Mouse (Mus musculus): Measurements from ENCODE around the gene Tgfbr3. TPM values are rescaled to one million over a fixed set of nuclear protein-coding genes. Genes with fewer than 3 reads are reported as not detected.

Tgfbr3 gene
- polyA plus RNA-seq, 1 experiment from 2014 or later, result 38.7 TPM

GRCm38 (mm10) chr5:107144263-107144843, 145.1 kb downstream of the Tgfbr3 start:
- no peak overlapping the region for H3K9ac ChIP-seq
- no peak for ATAC-seq (ENCODE audit: insufficient number of reproducible peaks, low FRiP score, low TSS enrichment, low read depth)
- WGBS, result 52% methylated on average over 9 of the region's 9 CpGs
- H3K4me3 ChIP-seq (replicated peaks), result no peak overlapping the region
- peaks cover 40% of the 10 kb centered on the region for H3K4me1 ChIP-seq
- H3K36me3 ChIP-seq, result peaks cover 24% of the 10 kb centered on the region
- 0 out of 2 replicates have a peak overlapping the region, but pooled peaks have one; percentile 29 for H3K27ac ChIP-seq (replicated peaks)
- no peak overlapping the region for H3K4me2 ChIP-seq (replicated peaks)
- H3K27me3 ChIP-seq, result no peaks in the 10 kb centered on the region
- no peaks in the 10 kb centered on the region for H3K9me3 ChIP-seq (replicated peaks)

- Histone ChIP-seq H3K27ac (replicated peaks) (peak overlapping the region; percentile 34; the same call in 1 of the 2 replicates), H3K4me1 (peaks cover 36% of the 10 kb centered on the region), H3K27me3 (no peaks in the 10 kb centered on the region), H3K4me2 (replicated peaks) (no peak overlapping the region), H3K36me3 (peaks cover 32% of the 10 kb centered on the region), H3K9ac (no peak overlapping the region), H3K4me3 (replicated peaks) (no peak overlapping the region), H3K9me3 (replicated peaks) (no peaks in the 10 kb centered on the region)
- no peak for ATAC-seq (ENCODE audit: insufficient number of reproducible peaks, low FRiP score, low TSS enrichment, low read depth)
- 66% methylated on average over 5 of the region's 5 CpGs for WGBS
Measured at GRCm38 (mm10) chr5:107143406-107143805, 146.0 kb downstream of the Tgfbr3 start.

- H3K4me1 ChIP-seq, result peaks cover 30% of the 10 kb centered on the region
- H3K4me2 ChIP-seq (replicated peaks), result no peak overlapping the region
- no peaks in the 10 kb centered on the region for H3K9me3 ChIP-seq (replicated peaks)
- no peak for ATAC-seq (ENCODE audit: insufficient number of reproducible peaks, low FRiP score, low TSS enrichment, low read depth)
- H3K36me3 ChIP-seq, result peaks cover 35% of the 10 kb centered on the region
- H3K4me3 ChIP-seq (replicated peaks), result no peak overlapping the region
- H3K9ac ChIP-seq, result no peak overlapping the region
- 89% methylated on average over 5 of the region's 5 CpGs for WGBS
- no peak overlapping the region for H3K27ac ChIP-seq (replicated peaks)
- H3K27me3 ChIP-seq, result no peaks in the 10 kb centered on the region
Measured at GRCm38 (mm10) chr5:107142791-107143190, 146.6 kb downstream of the Tgfbr3 start.

- no peak overlapping the region for H3K4me3 ChIP-seq (replicated peaks)
- no peak overlapping the region for H3K4me2 ChIP-seq (replicated peaks)
- ATAC-seq (ENCODE audit: insufficient number of reproducible peaks, low FRiP score, low TSS enrichment, low read depth), result no peak
- peaks cover 17% of the 10 kb centered on the region for H3K4me1 ChIP-seq
- H3K27me3 ChIP-seq, result no peaks in the 10 kb centered on the region
- H3K36me3 ChIP-seq, result peaks cover 48% of the 10 kb centered on the region
- WGBS, result 89% methylated on average over 5 of the region's 5 CpGs
- H3K9me3 ChIP-seq (replicated peaks), result no peaks in the 10 kb centered on the region
- no peak overlapping the region for H3K9ac ChIP-seq
- H3K27ac ChIP-seq (replicated peaks), result no peak overlapping the region
Measured at GRCm38 (mm10) chr5:107141375-107141774, 148.1 kb downstream of the Tgfbr3 start.

- no peak overlapping the region for H3K27ac ChIP-seq (replicated peaks)
- peaks cover 59% of the 10 kb centered on the region for H3K36me3 ChIP-seq
- H3K9ac ChIP-seq, result no peak overlapping the region
- 0 out of 2 replicates have a peak, but pooled peaks cover 10% of the 10 kb centered on the region for H3K4me1 ChIP-seq
- no peak overlapping the region for H3K4me2 ChIP-seq (replicated peaks)
- no peak for ATAC-seq (ENCODE audit: insufficient number of reproducible peaks, low FRiP score, low TSS enrichment, low read depth)
- H3K9me3 ChIP-seq (replicated peaks), result no peaks in the 10 kb centered on the region
- H3K4me3 ChIP-seq (replicated peaks), result no peak overlapping the region
- no peaks in the 10 kb centered on the region for H3K27me3 ChIP-seq
- 75% methylated on average over 11 of the region's 11 CpGs for WGBS
Measured at GRCm38 (mm10) chr5:107139800-107140651, 149.4 kb downstream of the Tgfbr3 start.

GRCm38 (mm10) chr5:107133336-107133735, 156.1 kb downstream of the Tgfbr3 start:
- H3K4me3 ChIP-seq (replicated peaks), result no peak overlapping the region
- no peak overlapping the region for H3K9ac ChIP-seq
- no peak overlapping the region for H3K27ac ChIP-seq (replicated peaks)
- no peak for ATAC-seq (ENCODE audit: insufficient number of reproducible peaks, low FRiP score, low TSS enrichment, low read depth)
- H3K9me3 ChIP-seq (replicated peaks), result no peaks in the 10 kb centered on the region
- no peak overlapping the region for H3K4me2 ChIP-seq (replicated peaks)
- peaks cover 84% of the 10 kb centered on the region for H3K36me3 ChIP-seq
- WGBS, result 95% methylated on average over 2 of the region's 2 CpGs
- H3K4me1 ChIP-seq, result peaks cover 15% of the 10 kb centered on the region
- no peaks in the 10 kb centered on the region for H3K27me3 ChIP-seq

- Histone ChIP-seq H3K36me3 (peaks cover 76% of the 10 kb centered on the region), H3K4me3 (replicated peaks) (no peak overlapping the region), H3K9me3 (replicated peaks) (no peaks in the 10 kb centered on the region), H3K9ac (no peak overlapping the region), H3K4me2 (replicated peaks) (no peak overlapping the region), H3K27me3 (no peaks in the 10 kb centered on the region), H3K27ac (replicated peaks) (no peak overlapping the region), H3K4me1 (peaks cover 23% of the 10 kb centered on the region)
- no peak for ATAC-seq (ENCODE audit: insufficient number of reproducible peaks, low FRiP score, low TSS enrichment, low read depth)
- WGBS, result 79% methylated on average over 8 of the region's 8 CpGs
Measured at GRCm38 (mm10) chr5:107132231-107132630, 157.2 kb downstream of the Tgfbr3 start.

GRCm38 (mm10) chr5:107129304-107129703, 160.1 kb downstream of the Tgfbr3 start:
- no peaks in the 10 kb centered on the region for H3K9me3 ChIP-seq (replicated peaks)
- peaks cover 51% of the 10 kb centered on the region for H3K36me3 ChIP-seq
- H3K4me3 ChIP-seq (replicated peaks), result no peak overlapping the region
- 42% methylated on average over 5 of the region's 5 CpGs for WGBS
- H3K27ac ChIP-seq (replicated peaks), result peak overlapping the region; percentile 19
- ATAC-seq (ENCODE audit: insufficient number of reproducible peaks, low FRiP score, low TSS enrichment, low read depth), result no peak
- H3K4me2 ChIP-seq (replicated peaks), result no peak overlapping the region
- H3K9ac ChIP-seq, result no peak overlapping the region
- H3K4me1 ChIP-seq, result peaks cover 51% of the 10 kb centered on the region
- H3K27me3 ChIP-seq, result no peaks in the 10 kb centered on the region

- H3K36me3 ChIP-seq, result peaks cover 33% of the 10 kb centered on the region
- no peak overlapping the region for H3K4me2 ChIP-seq (replicated peaks)
- peak overlapping the region; percentile 78 for H3K27ac ChIP-seq (replicated peaks)
- no peak overlapping the region for H3K9ac ChIP-seq
- no peak overlapping the region for H3K4me3 ChIP-seq (replicated peaks)
- peaks cover 68% of the 10 kb centered on the region for H3K4me1 ChIP-seq
- ATAC-seq (ENCODE audit: insufficient number of reproducible peaks, low FRiP score, low TSS enrichment, low read depth), result no peak
- no peaks in the 10 kb centered on the region for H3K9me3 ChIP-seq (replicated peaks)
- 15% methylated on average over 7 of the region's 7 CpGs for WGBS
- no peaks in the 10 kb centered on the region for H3K27me3 ChIP-seq
Measured at GRCm38 (mm10) chr5:107126561-107126960, 162.9 kb downstream of the Tgfbr3 start.

- Histone ChIP-seq H3K27ac (replicated peaks) (peak overlapping the region; percentile 78), H3K9me3 (replicated peaks) (no peaks in the 10 kb centered on the region), H3K4me3 (replicated peaks) (no peak overlapping the region), H3K4me2 (replicated peaks) (no peak overlapping the region), H3K9ac (no peak overlapping the region), H3K27me3 (no peaks in the 10 kb centered on the region), H3K4me1 (peaks cover 72% of the 10 kb centered on the region), H3K36me3 (peaks cover 18% of the 10 kb centered on the region)
- ATAC-seq (ENCODE audit: insufficient number of reproducible peaks, low FRiP score, low TSS enrichment, low read depth), result no peak
- WGBS, result 30% methylated on average over 6 of the region's 6 CpGs
Measured at GRCm38 (mm10) chr5:107125131-107125530, 164.3 kb downstream of the Tgfbr3 start.

GRCm38 (mm10) chr5:107124531-107124930, 164.9 kb downstream of the Tgfbr3 start:
- H3K36me3 ChIP-seq, result peaks cover 13% of the 10 kb centered on the region; the same call in 1 of the 2 replicates
- H3K9me3 ChIP-seq (replicated peaks), result no peaks in the 10 kb centered on the region
- peaks cover 72% of the 10 kb centered on the region for H3K4me1 ChIP-seq
- H3K27me3 ChIP-seq, result no peaks in the 10 kb centered on the region
- H3K9ac ChIP-seq, result no peak overlapping the region
- no peak for ATAC-seq (ENCODE audit: insufficient number of reproducible peaks, low FRiP score, low TSS enrichment, low read depth)
- WGBS, result 47% methylated on average over 7 of the region's 7 CpGs
- peak overlapping the region; percentile 78 for H3K27ac ChIP-seq (replicated peaks)
- no peak overlapping the region for H3K4me2 ChIP-seq (replicated peaks)
- no peak overlapping the region for H3K4me3 ChIP-seq (replicated peaks)
